Mouse (Mus musculus): ENCODE measurements around the gene Glo1. TPM values are rescaled to one million over a fixed set of nuclear protein-coding genes. Genes with fewer than 3 reads are reported as not detected.

The Glo1 gene
- polyA plus RNA-seq, 1 experiment from 2014 or later: 241 TPM

- Histone ChIP-seq H3K4me2 (replicated peaks) (no peak overlapping the region), H3K27ac (no peak overlapping the region), H3K4me1 (replicated peaks) (no peaks in the 10 kb centered on the region; the same call in 1 of the 2 replicates), H3K9me3 (no peaks in the 10 kb centered on the region), H3K27me3 (replicated peaks) (no peaks in the 10 kb centered on the region), H3K4me3 (replicated peaks) (no peak overlapping the region), H3K9ac (no peak overlapping the region), H3K36me3 (peaks cover 21% of the 10 kb centered on the region)
- whole genome bisulfite sequencing: 96% methylated on average over 9 of the region's 9 CpGs
- ATAC-seq: no peak
Measured at GRCm38 (mm10) chr17:30597786-30598185, 28.9 kb downstream of the Glo1 start.

- H3K4me2 ChIP-seq (replicated peaks): no peak overlapping the region
- no peaks in the 10 kb centered on the region for H3K27me3 ChIP-seq (replicated peaks)
- H3K4me3 ChIP-seq (replicated peaks): no peak overlapping the region
- H3K27ac ChIP-seq: no peak overlapping the region
- 54% methylated on average over 6 of the region's 6 CpGs for WGBS
- peaks cover 28% of the 10 kb centered on the region for H3K36me3 ChIP-seq
- ATAC-seq: no peak
- no peaks in the 10 kb centered on the region for H3K9me3 ChIP-seq
- no peak overlapping the region for H3K9ac ChIP-seq
- H3K4me1 ChIP-seq (replicated peaks): no peaks in the 10 kb centered on the region
Measured at GRCm38 (mm10) chr17:30594846-30595245, 31.8 kb downstream of the Glo1 start.

GRCm38 (mm10) chr17:30594407-30594806, 32.3 kb downstream of the Glo1 start:
- H3K9me3 ChIP-seq: no peaks in the 10 kb centered on the region
- no peak overlapping the region for H3K27ac ChIP-seq
- H3K9ac ChIP-seq: no peak overlapping the region
- H3K4me3 ChIP-seq (replicated peaks): no peak overlapping the region
- WGBS: 69% methylated on average over 5 of the region's 5 CpGs
- peaks cover 28% of the 10 kb centered on the region for H3K36me3 ChIP-seq
- no peak overlapping the region for H3K4me2 ChIP-seq (replicated peaks)
- H3K4me1 ChIP-seq (replicated peaks): no peaks in the 10 kb centered on the region
- ATAC-seq: no peak
- no peaks in the 10 kb centered on the region for H3K27me3 ChIP-seq (replicated peaks)

- H3K27ac ChIP-seq: no peak overlapping the region
- no peaks in the 10 kb centered on the region for H3K27me3 ChIP-seq (replicated peaks)
- WGBS: 54% methylated on average over 17 of the region's 17 CpGs
- no peaks in the 10 kb centered on the region for H3K9me3 ChIP-seq
- H3K4me2 ChIP-seq (replicated peaks): no peak overlapping the region
- H3K4me1 ChIP-seq (replicated peaks): no peaks in the 10 kb centered on the region
- no peak overlapping the region for H3K9ac ChIP-seq
- ATAC-seq: peak; percentile 31; the same call in 1 of the 2 replicates
- H3K4me3 ChIP-seq (replicated peaks): no peak overlapping the region
- H3K36me3 ChIP-seq: peaks cover 6% of the 10 kb centered on the region; the same call in 1 of the 2 replicates
Measured at GRCm38 (mm10) chr17:30590417-30591198, 36.1 kb downstream of the Glo1 start.

GRCm38 (mm10) chr17:30583258-30584001, 43.2 kb downstream of the Glo1 start:
- ATAC-seq: no peak
- no peaks in the 10 kb centered on the region for H3K9me3 ChIP-seq
- H3K36me3 ChIP-seq: no peaks in the 10 kb centered on the region
- no peak overlapping the region for H3K4me3 ChIP-seq (replicated peaks)
- H3K9ac ChIP-seq: no peak overlapping the region
- 78% methylated on average over 2 of the region's 2 CpGs for WGBS
- H3K27ac ChIP-seq: no peak overlapping the region
- no peak overlapping the region for H3K4me2 ChIP-seq (replicated peaks)
- H3K4me1 ChIP-seq (replicated peaks): no peaks in the 10 kb centered on the region
- no peaks in the 10 kb centered on the region for H3K27me3 ChIP-seq (replicated peaks)

- Histone ChIP-seq H3K9ac (no peak overlapping the region), H3K36me3 (no peaks in the 10 kb centered on the region), H3K4me1 (replicated peaks) (no peaks in the 10 kb centered on the region), H3K4me3 (replicated peaks) (no peak overlapping the region), H3K9me3 (no peaks in the 10 kb centered on the region), H3K27ac (no peak overlapping the region), H3K4me2 (replicated peaks) (no peak overlapping the region), H3K27me3 (replicated peaks) (no peaks in the 10 kb centered on the region)
- WGBS: 86% methylated on average over 3 of the region's 3 CpGs
- ATAC-seq: no peak
Measured at GRCm38 (mm10) chr17:30582313-30582712, 44.4 kb downstream of the Glo1 start.

- ATAC-seq: no peak
- no peaks in the 10 kb centered on the region for H3K36me3 ChIP-seq
- H3K4me1 ChIP-seq (replicated peaks): peaks cover 4% of the 10 kb centered on the region
- H3K9me3 ChIP-seq: no peaks in the 10 kb centered on the region
- no peaks in the 10 kb centered on the region for H3K27me3 ChIP-seq (replicated peaks)
- 87% methylated on average over 6 of the region's 6 CpGs for WGBS
- no peak overlapping the region for H3K4me3 ChIP-seq (replicated peaks)
- no peak overlapping the region for H3K9ac ChIP-seq
- no peak overlapping the region for H3K4me2 ChIP-seq (replicated peaks)
- H3K27ac ChIP-seq: no peak overlapping the region
Measured at GRCm38 (mm10) chr17:30581201-30581600, 45.5 kb downstream of the Glo1 start.

GRCm38 (mm10) chr17:30580781-30581180, 45.9 kb downstream of the Glo1 start:
- no peak overlapping the region for H3K4me2 ChIP-seq (replicated peaks)
- no peak for ATAC-seq
- peaks cover 4% of the 10 kb centered on the region for H3K4me1 ChIP-seq (replicated peaks)
- H3K9me3 ChIP-seq: no peaks in the 10 kb centered on the region
- H3K4me3 ChIP-seq (replicated peaks): no peak overlapping the region
- no peaks in the 10 kb centered on the region for H3K36me3 ChIP-seq
- H3K9ac ChIP-seq: no peak overlapping the region
- no peak overlapping the region for H3K27ac ChIP-seq
- 64% methylated on average over 1 of the region's 1 CpGs for WGBS
- H3K27me3 ChIP-seq (replicated peaks): no peaks in the 10 kb centered on the region

- ATAC-seq: no peak
- peak overlapping the region; percentile 78 for H3K4me2 ChIP-seq (replicated peaks)
- 51% methylated on average over 12 of the region's 12 CpGs for WGBS
- peaks cover 8% of the 10 kb centered on the region for H3K4me1 ChIP-seq (replicated peaks)
- no peaks in the 10 kb centered on the region for H3K9me3 ChIP-seq
- H3K27me3 ChIP-seq (replicated peaks): no peaks in the 10 kb centered on the region
- H3K9ac ChIP-seq: peak overlapping the region; percentile 73
- H3K36me3 ChIP-seq: no peaks in the 10 kb centered on the region
- H3K27ac ChIP-seq: no peak overlapping the region
- peak overlapping the region; percentile 83 for H3K4me3 ChIP-seq (replicated peaks)
Measured at GRCm38 (mm10) chr17:30576946-30577345, 49.7 kb downstream of the Glo1 start.

- under 1% methylated on average over 89 of the region's 94 CpGs for WGBS
- Histone ChIP-seq H3K4me3 (replicated peaks) (peak within 1 kb of the TSS; percentile 83), H3K4me1 (replicated peaks) (peaks cover 8% of the 10 kb centered on the region), H3K9me3 (no peaks in the 10 kb centered on the region), H3K36me3 (no peaks in the 10 kb centered on the region), H3K27ac (peak within 1 kb of the TSS; percentile 88), H3K4me2 (replicated peaks) (peak within 1 kb of the TSS; percentile 78), H3K27me3 (replicated peaks) (no peaks in the 10 kb centered on the region), H3K9ac (peak within 1 kb of the TSS; percentile 73)
- ATAC-seq: peak; percentile 95
Measured at GRCm38 (mm10) chr17:30575941-30576773, 50.5 kb downstream of the Glo1 start, which contains the start of gene Btbd9. Gene Btbd9 (minus strand): TSS chr17:30576488.

- H3K36me3 ChIP-seq: no peaks in the 10 kb centered on the region
- H3K9me3 ChIP-seq: no peaks in the 10 kb centered on the region
- H3K4me1 ChIP-seq (replicated peaks): peaks cover 12% of the 10 kb centered on the region
- peak overlapping the region; percentile 78 for H3K4me2 ChIP-seq (replicated peaks)
- H3K4me3 ChIP-seq (replicated peaks): peak overlapping the region; percentile 83
- ATAC-seq: peak; percentile 19
- 4% methylated on average over 35 of the region's 35 CpGs for WGBS
- peak overlapping the region; percentile 88 for H3K27ac ChIP-seq
- no peaks in the 10 kb centered on the region for H3K27me3 ChIP-seq (replicated peaks)
- peak overlapping the region; percentile 73 for H3K9ac ChIP-seq
Measured at GRCm38 (mm10) chr17:30575121-30575904, 51.4 kb downstream of the Glo1 start.
